Mouse (Mus musculus) intestine, postnatal 0 days (tissue): ENCODE results near the gene Rtn4rl1. TPM values are rescaled to one million over a fixed set of nuclear protein-coding genes. Genes with fewer than 3 reads are reported as not detected.

ENCODE experiments used
- ATAC-seq: fragments of 200-750 bp; cut with Nextera tagmentation; 2 replicates; pipeline ENCODE4 v1.8.0; 2017; ENCODE audit warnings: mild to moderate bottlenecking, moderate TSS enrichment, moderate library complexity
- H3K27ac ChIP-seq: fragments of 300-500 bp; sonication (generic); 2 replicates; pipeline ENCODE4 v1.5.1; 2014; ENCODE audit warnings: mild to moderate bottlenecking, low read depth, low read length, moderate library complexity
- H3K27me3 ChIP-seq: fragments of 300-500 bp; sonication (generic); replicated peaks from 2 replicates; pipeline ENCODE4 v1.6.1; 2014; ENCODE audit warnings: low read length, mixed read lengths; ENCODE audit not compliant: control insufficient read depth, insufficient read depth
- H3K36me3 ChIP-seq: fragments of 300-500 bp; sonication (generic); 2 replicates; pipeline ENCODE4 v1.6.1; 2014; ENCODE audit warnings: mild to moderate bottlenecking, moderate library complexity; ENCODE audit not compliant: control insufficient read depth, insufficient read depth
- H3K4me1 ChIP-seq: fragments of 300-500 bp; sonication (generic); replicated peaks from 2 replicates; pipeline ENCODE4 v1.6.1; 2014; ENCODE audit warnings: antibody characterized with exemption, low read length, mixed read lengths; ENCODE audit not compliant: control insufficient read depth, insufficient read depth
- H3K4me2 ChIP-seq: fragments of 300-500 bp; sonication (generic); replicated peaks from 2 replicates; pipeline ENCODE4 v1.6.1; 2014; ENCODE audit warnings: low read depth, mild to moderate bottlenecking, moderate library complexity
- H3K4me3 ChIP-seq: fragments of 300-500 bp; sonication (generic); 2 replicates; pipeline ENCODE4 v1.5.1; 2014; ENCODE audit warnings: low read depth, low read length
- H3K9ac ChIP-seq: fragments of 300-500 bp; sonication (generic); 2 replicates; pipeline ENCODE4 v1.6.1; 2014; ENCODE audit warnings: mild to moderate bottlenecking, low read depth, low read length
- H3K9me3 ChIP-seq: fragments of 300-500 bp; sonication (generic); 2 replicates; pipeline ENCODE4 v1.6.1; 2016; ENCODE audit warnings: mixed run types; ENCODE audit not compliant: control insufficient read depth
- CTCF ChIP-seq: sonication (generic); IDR thresholded peaks from 2 replicates; pipeline ENCODE4 v1.5.1; 2016; ENCODE audit warnings: low read depth, mild to moderate bottlenecking, control low read depth, antibody characterized with exemption, moderate library complexity
- WGBS: fragments of 180-500 bp; shearing (Covaris S2); extraction: QIAGEN DNeasy Blood & Tissue Kit; methylation state at CpG from one replicate; pipeline ENCODE4 v1.1.7; 2014; 5-methylcytosine and 5-hydroxymethylcytosine counted together
- polyA plus RNA-seq: library from polyadenylated mRNA; unstranded; fragments of >200 nt; fragmentation: Nextera tagmentation; extraction: Ambion mirVana; gene quantifications from 2 replicates; pipeline ENCODE4 v1.2.1, GENCODE M21; 2015

Rtn4rl1 gene
- polyA plus RNA-seq, 1 experiment from 2014 or later: 1.5 TPM

DNA sequence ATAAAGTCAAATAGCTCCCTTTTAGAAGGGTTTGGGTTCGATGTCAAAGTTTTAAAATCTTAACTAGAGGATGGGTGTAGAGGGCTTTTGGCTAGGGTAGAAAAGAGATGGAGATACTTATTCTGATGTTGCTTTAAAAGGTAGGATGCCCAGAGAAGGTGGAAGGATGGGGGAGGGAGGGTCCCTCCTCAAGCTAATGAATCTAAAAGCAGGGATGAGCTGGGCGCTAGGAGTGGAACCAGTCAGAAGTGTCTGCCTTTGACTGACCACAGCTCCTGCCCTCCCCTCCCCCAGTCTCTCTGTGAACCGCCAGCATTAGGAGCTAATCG, 85.4 kb downstream of the Rtn4rl1 start:
- TF ChIP-seq CTCF: no peak
- H3K36me3 ChIP-seq: no peaks in the 10 kb centered on the region
- H3K9ac ChIP-seq: 0 out of 2 replicates have a peak overlapping the region, but pooled peaks have one; percentile 37
- peaks cover 4% of the 10 kb centered on the region; the same call in 1 of the 2 replicates for H3K4me1 ChIP-seq
- no peaks in the 10 kb centered on the region for H3K9me3 ChIP-seq
- peak overlapping the region; percentile 36 for H3K4me3 ChIP-seq
- 26% methylated on average over 4 of the region's 4 CpGs for WGBS
- no peak for ATAC-seq
- peak overlapping the region; percentile 67 for H3K4me2 ChIP-seq
- H3K27me3 ChIP-seq: peaks cover 27% of the 10 kb centered on the region
- no peak overlapping the region for H3K27ac ChIP-seq

DNA sequence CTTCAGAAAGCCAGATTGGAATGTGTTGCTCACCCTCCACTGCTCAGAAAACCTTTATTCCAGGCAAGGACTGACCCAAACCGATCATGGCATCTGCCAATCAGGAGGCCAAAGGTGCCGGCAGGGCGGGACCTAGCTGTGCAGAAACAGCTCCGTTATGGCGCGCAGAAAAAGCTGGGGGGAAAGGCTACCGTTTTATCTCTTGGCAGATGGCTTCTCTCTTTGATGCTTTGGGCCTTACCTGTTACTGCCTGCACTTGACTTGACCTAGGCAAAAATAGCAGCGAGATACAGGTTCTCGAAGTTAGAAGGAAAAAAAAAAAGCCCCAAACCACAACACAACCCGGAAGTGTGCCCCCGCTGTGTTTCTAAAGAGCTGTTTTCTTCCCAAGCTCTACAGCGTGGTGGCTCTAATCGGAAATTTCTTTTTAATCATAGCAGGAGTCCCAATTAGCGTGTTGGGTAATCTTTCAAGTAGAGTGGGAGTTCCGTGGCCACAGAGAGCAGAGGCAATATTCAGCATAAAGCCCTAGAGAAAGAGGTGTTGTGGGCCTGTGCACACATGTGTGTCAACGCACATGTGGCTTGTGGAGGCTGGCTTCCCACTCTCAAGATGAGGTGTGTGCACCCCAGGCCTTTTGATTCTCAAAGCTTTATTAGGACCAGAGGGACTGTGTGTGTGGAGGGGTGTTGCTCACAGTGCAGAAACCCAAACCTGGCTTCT, 85.9 kb downstream of the Rtn4rl1 start:
- Histone ChIP-seq H3K4me2 (peak overlapping the region; percentile 67), H3K27ac (no peak overlapping the region), H3K4me3 (peak overlapping the region; percentile 36), H3K36me3 (no peaks in the 10 kb centered on the region), H3K27me3 (peaks cover 27% of the 10 kb centered on the region), H3K9me3 (no peaks in the 10 kb centered on the region), H3K9ac (0 out of 2 replicates have a peak overlapping the region, but pooled peaks have one; percentile 37), H3K4me1 (peaks cover 4% of the 10 kb centered on the region; the same call in 1 of the 2 replicates)
- WGBS: 14% methylated on average over 16 of the region's 16 CpGs
- ATAC-seq: peak; percentile 49; the same call in 1 of the 2 replicates
- TF ChIP-seq CTCF: no peak

DNA sequence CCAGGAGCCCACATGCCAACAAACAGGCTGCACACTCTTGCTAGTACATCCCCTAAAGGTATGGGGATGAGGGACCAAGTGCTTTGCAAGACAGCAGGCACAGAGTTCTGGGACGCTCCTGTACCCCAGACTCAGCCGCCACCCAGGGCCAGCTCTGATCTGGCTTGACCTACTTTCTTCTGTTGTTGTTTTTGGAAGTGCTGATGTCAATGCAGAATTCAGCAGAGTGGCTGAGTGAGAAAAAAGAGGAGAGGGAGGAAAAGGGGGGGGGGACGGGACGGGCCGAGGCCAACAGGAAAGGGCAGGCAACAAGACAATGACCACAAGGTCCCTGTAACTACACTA, 86.5 kb downstream of the Rtn4rl1 start:
- Histone ChIP-seq H3K36me3 (no peaks in the 10 kb centered on the region), H3K9me3 (no peaks in the 10 kb centered on the region), H3K27ac (no peak overlapping the region), H3K4me3 (no peak overlapping the region), H3K27me3 (peaks cover 27% of the 10 kb centered on the region), H3K4me2 (no peak overlapping the region), H3K9ac (no peak overlapping the region), H3K4me1 (peaks cover 4% of the 10 kb centered on the region; the same call in 1 of the 2 replicates)
- 84% methylated on average over 5 of the region's 5 CpGs for WGBS
- TF ChIP-seq CTCF: no peak
- ATAC-seq: no peak

DNA sequence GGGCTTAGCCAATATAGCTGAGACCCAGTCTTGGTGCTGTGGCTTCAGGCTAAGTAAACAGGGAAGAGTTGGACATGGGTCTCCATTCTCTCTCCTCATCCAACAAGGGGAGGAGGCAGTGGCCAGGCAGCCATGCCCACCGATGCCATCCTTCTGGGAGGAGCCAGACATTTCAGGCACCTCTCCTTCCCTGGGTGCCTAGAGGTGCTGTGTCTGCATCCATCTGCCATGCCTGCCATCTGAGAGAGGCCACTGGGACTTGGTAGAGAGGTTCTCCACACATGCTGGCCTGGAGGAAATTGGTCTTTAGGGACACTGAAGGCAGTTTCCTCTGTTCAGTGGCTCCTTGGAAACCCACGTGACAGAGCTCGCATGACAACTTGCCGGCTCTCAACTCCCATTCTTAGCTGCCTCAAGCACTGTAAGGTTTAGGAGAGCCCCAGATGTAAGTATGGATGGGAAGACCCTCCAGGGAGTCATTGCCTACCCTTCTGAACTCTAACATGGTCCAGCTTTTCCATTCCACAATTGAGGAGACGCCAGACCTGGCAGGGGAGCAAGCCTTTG, 86.9 kb downstream of the Rtn4rl1 start:
- Histone ChIP-seq H3K27me3 (peaks cover 27% of the 10 kb centered on the region), H3K4me2 (no peak overlapping the region), H3K9me3 (no peaks in the 10 kb centered on the region), H3K4me1 (peaks cover 4% of the 10 kb centered on the region; the same call in 1 of the 2 replicates), H3K9ac (no peak overlapping the region), H3K36me3 (no peaks in the 10 kb centered on the region), H3K27ac (no peak overlapping the region), H3K4me3 (no peak overlapping the region)
- no peak for ATAC-seq
- no peak for TF ChIP-seq CTCF
- 78% methylated on average over 5 of the region's 5 CpGs for WGBS

DNA sequence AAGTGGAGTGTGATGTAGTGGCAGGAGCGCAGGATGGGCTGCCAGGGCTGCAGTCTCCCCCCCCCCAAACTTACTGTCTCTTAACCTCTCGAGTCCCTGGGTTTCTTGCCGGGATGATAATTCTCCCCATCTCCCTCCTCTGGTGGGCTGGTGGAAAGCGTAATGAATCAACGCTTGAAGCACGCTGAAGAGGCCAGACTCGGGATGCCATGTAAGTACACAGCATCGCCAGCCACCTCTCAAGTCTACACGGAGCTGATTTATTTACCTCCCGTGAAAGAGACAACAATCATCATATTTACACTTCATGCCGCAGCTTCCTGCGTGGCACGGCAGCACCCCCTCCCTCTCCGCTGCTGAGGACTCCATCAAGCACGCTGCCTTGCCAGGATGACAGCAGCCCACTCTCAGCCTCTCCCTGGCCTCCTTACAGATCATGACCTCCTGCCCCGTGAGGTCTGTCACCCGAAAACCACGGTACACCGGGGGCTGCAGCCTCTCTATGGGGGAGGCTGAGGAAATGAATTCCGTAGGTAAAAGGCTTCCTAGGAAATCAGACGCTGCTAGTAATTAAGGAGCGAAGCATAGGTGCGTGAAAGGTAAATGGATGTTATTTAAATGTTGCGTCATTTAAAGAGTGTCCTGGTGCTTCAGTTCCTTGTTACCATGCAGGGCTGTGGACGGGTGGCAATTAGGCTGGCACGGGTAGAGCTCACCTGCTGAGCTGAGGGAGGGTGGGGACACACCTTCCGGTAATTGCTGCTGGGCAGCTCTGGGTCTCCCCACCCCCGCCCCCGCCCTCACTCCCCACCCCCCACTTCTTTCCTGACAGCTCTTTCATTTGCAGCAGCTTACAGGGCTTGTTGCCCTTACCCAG, 88.0 kb downstream of the Rtn4rl1 start:
- Histone ChIP-seq H3K4me3 (0 out of 2 replicates have a peak overlapping the region, but pooled peaks have one; percentile 3), H3K27me3 (peaks cover 27% of the 10 kb centered on the region), H3K36me3 (no peaks in the 10 kb centered on the region), H3K4me2 (peak overlapping the region; percentile 48), H3K27ac (no peak overlapping the region), H3K9ac (no peak overlapping the region), H3K9me3 (no peaks in the 10 kb centered on the region), H3K4me1 (peaks cover 4% of the 10 kb centered on the region; the same call in 1 of the 2 replicates)
- 0 out of 2 replicates have a peak, but pooled peaks have one; percentile 28 for ATAC-seq
- no peak for TF ChIP-seq CTCF
- 15% methylated on average over 29 of the region's 29 CpGs for WGBS
